23 mouse cellular contexts compared by ENCODE assay signal in the genomic region with DNA sequence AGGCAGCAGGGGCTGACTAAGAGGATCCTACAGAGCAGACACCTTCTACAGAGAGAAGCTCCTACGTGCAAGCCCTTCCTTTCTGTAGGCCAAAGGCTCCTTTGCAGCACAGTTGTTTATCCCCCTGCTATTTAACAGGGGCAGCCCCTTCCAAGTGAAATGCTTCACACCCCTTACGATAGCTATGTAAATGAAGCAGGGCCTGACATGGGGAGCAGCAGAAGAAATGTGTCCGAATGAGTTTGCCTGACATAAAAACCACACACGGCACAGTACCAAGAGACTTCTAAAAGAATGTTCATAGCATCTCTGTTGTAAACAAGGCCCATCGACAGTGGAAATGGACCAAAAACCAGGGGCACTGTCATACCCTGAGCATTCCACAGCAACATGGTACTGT.
"Had no signal": no experiment of that assay in that cellular context is flagged by ENCODE, and none has a peak within 500 bp of the region (broad histone marks: within the 10 kb centered on the region; RNA-seq: fewer than 3 reads in every experiment).

No protein-coding gene starts in this region.

- H3K36me3 ChIP-seq: heart, embryonic 10.5 days; heart, embryonic 12.5 days; hindbrain, embryonic 15.5 days; intestine, embryonic 15.5 days; limb, embryonic 13.5 days; limb, embryonic 15.5 days; liver, embryonic 12.5 days had no signal

- H3K27ac ChIP-seq: heart, embryonic 10.5 days; hindbrain, embryonic 13.5 days; hindbrain, embryonic 15.5 days; hindbrain, postnatal 0 days; intestine, embryonic 15.5 days; limb, embryonic 13.5 days; limb, embryonic 15.5 days; liver, embryonic 12.5 days; liver, embryonic 14.5 days had no signal

- H3K9ac ChIP-seq: heart, embryonic 12.5 days; hindbrain, embryonic 13.5 days; hindbrain, embryonic 15.5 days; intestine, embryonic 15.5 days; limb, embryonic 13.5 days; limb, embryonic 15.5 days; liver, embryonic 12.5 days; liver, embryonic 14.5 days had no signal

- H3K27me3 ChIP-seq: heart, embryonic 12.5 days; hindbrain, embryonic 13.5 days; hindbrain, embryonic 15.5 days; intestine, embryonic 15.5 days; limb, embryonic 13.5 days; limb, embryonic 15.5 days; liver, embryonic 12.5 days had no signal

- DNase-seq: gastrocnemius, postnatal 14 days; gastrocnemius, postnatal 36 days; heart, adult 18-20 months; heart, postnatal 10 days; heart, postnatal 36 days; kidney, adult 18-20 months; kidney, adult 8-10 months; kidney, postnatal 10 days; kidney, postnatal 36 days; layer of hippocampus, adult 9-11 months; layer of hippocampus, postnatal 36 days; left cerebral cortex, postnatal 4 days had no signal

- ATAC-seq: hindbrain, postnatal 0 days; intestine, embryonic 15.5 days; intestine, postnatal 0 days; liver, embryonic 12.5 days had no signal

- H3K4me3 ChIP-seq: heart, embryonic 10.5 days; heart, embryonic 12.5 days; hindbrain, embryonic 13.5 days; hindbrain, embryonic 15.5 days; intestine, embryonic 15.5 days; limb, embryonic 13.5 days; limb, embryonic 15.5 days; liver, embryonic 12.5 days had no signal

- H3K4me1 ChIP-seq: intestine, embryonic 15.5 days; limb, embryonic 13.5 days; limb, embryonic 15.5 days had no signal

- H3K9me3 ChIP-seq: heart, embryonic 10.5 days; heart, embryonic 12.5 days; hindbrain, embryonic 13.5 days; hindbrain, embryonic 15.5 days; intestine, embryonic 15.5 days; limb, embryonic 13.5 days; limb, embryonic 15.5 days; liver, embryonic 12.5 days had no signal

- H3K4me2 ChIP-seq: heart, embryonic 12.5 days; hindbrain, embryonic 13.5 days; hindbrain, embryonic 15.5 days; intestine, embryonic 15.5 days; limb, embryonic 13.5 days; limb, embryonic 15.5 days; liver, embryonic 12.5 days had no signal
